Mouse (Mus musculus) heart, adult 8-10 months (tissue): ENCODE measurements at regions not wholly inside any gene's neighbourhood (a gene's known extent, or its start where the extent isn't known, plus 50 kb on each side); places are given as distances from the start of the nearest gene placed in this dataset.

Experiments used
- DNase-seq: peaks from one replicate; pipeline ENCODE4 v3.0.0; 2022; ENCODE audit warnings: low spot score

DNA sequence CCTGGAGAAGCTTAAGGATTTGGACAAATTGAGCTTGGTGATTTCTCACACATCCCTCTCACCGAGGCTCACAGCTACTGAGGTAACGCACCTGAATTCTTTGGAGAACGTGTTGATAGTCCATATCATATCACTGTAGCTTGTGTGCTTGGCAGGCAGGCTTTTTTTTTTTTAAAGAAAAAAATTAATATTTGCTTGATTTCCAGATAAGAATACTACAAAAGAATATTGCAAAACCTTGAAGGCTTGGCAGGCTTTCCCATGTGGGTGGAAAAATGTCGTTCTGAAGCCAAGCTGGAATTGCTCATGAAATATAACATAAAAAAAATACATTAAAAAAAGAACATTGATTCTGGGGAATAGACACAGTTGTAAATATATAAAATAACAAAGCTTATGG is 131.8 kb downstream of the Klf5 start:
- no peak for DNase-seq

DNA sequence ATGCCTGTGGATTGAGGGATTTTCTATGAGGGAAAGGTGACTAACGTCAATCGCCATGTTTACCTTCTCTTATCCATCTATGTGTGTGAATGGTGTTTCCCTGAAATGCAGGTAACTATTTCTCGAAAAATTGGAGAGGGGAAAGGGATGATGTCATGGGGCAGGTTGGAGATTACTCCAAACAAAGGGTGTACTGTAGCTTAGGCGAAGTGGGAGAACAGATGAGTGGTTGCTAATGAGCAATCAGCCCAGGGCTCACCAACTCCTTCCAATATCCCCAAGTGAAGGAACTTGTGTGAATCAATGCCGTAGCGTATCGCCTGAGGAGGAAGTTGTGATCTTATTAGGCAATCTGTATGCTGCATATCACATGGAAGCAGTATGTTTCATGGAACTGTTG is 133.2 kb downstream of the Klf5 start:
- no peak for DNase-seq

DNA sequence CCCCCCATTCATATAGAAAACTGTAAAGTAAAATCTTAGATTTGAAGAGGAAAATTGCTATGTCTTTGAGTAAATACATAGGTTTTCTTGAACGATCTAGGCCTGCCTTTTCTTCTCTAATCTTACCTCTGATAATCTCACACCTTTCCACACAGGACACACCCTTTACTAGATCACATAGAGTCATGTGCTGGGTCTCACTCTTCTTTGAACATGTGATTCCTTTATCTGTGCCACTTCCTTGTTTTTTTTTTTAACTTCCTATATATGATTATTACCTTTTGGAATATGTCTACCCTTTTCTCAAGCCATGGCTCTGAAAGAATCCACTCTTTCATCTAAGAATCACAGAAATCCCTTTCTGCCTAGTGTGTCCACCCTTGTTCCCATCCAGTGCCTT is 136.2 kb downstream of the Klf5 start:
- DNase-seq = no peak

- DNase-seq = no peak
Observed at GRCm38 (mm10) chr14:99435512-99435911, 137.0 kb downstream of the Klf5 start.

DNA sequence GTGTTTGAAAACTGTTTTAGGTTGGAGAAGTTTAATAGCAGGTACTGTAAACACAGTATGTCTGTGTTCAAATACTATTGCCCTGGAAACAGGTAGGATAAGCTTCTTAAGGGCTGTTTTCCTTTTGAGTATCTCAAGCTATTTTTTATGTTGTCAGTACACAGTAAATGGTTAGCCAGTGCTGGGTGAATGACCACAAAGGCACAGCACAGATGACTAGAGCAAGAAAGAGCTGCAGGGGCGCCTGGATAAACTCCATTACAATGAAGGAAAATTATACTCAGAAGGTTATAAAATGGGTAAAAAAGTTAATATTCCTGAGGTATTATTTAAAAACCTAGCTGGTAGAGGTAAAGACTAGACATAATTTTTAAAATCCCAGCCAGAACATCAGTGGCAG is 137.6 kb downstream of the Klf5 start:
- DNase-seq = no peak

- DNase-seq = no peak
Observed at GRCm38 (mm10) chr14:99449112-99449511, 150.6 kb downstream of the Klf5 start.

GRCm38 (mm10) chr14:99449870-99450269 is 151.4 kb downstream of the Klf5 start:
- DNase-seq = no peak

DNA sequence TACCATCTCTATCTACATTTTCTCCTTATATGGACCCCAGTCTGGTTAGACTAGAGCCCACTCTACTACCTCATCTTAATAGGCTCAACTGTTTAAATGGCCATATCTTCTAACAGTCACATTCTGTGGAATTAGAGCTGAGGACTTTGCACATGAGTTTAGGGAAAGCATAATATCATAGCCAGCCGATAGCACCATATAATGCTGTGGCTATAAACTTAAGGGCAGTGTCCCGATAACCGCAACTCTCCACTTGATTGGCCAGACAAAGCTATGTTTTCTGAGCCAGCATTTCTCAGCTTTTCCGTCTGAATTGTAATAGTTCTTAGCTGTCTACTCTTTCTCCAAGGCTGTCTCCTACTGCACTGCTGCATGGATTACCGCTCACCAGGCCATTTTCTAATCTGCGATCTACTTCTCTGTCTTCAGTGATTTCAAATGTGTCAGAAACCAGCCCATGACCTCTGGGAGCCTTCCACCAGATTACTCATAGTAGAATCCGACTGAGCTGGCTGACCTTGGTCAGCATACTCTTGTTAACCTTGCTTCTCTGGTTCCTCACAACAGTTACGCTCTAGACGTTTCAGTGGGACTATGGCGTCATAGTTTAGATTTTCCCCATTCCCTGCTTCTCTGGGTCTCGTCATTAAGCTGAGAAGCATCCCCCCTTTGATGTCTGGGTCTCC is 152.8 kb downstream of the Klf5 start:
- DNase-seq = no peak

GRCm38 (mm10) chr14:99453916-99454315 is 155.4 kb downstream of the Klf5 start:
- no peak for DNase-seq

- no peak for DNase-seq
Observed at GRCm38 (mm10) chr14:99456555-99456954, 158.1 kb downstream of the Klf5 start.

GRCm38 (mm10) chr14:99457573-99457972 is 159.1 kb downstream of the Klf5 start:
- DNase-seq = no peak

GRCm38 (mm10) chr14:99472111-99472510 is 173.6 kb downstream of the Klf5 start:
- DNase-seq = no peak

DNA sequence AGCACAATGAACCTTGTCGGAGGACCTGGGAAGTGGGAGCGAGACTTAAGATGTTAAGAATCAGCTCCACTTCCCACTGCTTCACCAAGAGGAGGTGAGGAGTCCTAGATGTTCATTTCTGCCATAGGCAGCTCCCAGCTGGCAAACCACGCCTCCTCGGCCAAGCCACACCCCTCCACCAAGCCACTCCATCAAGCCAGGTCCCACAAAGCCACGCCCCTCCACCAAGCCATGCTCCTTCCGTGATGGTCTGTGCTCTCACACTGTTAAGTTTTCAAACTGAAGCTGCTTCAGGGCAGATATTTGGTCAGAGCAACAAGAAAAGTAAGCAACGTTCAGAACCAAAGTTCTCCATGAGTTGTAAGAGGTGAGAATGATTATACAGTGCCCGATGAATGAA is 176.8 kb downstream of the Klf5 start:
- DNase-seq = no peak

DNA sequence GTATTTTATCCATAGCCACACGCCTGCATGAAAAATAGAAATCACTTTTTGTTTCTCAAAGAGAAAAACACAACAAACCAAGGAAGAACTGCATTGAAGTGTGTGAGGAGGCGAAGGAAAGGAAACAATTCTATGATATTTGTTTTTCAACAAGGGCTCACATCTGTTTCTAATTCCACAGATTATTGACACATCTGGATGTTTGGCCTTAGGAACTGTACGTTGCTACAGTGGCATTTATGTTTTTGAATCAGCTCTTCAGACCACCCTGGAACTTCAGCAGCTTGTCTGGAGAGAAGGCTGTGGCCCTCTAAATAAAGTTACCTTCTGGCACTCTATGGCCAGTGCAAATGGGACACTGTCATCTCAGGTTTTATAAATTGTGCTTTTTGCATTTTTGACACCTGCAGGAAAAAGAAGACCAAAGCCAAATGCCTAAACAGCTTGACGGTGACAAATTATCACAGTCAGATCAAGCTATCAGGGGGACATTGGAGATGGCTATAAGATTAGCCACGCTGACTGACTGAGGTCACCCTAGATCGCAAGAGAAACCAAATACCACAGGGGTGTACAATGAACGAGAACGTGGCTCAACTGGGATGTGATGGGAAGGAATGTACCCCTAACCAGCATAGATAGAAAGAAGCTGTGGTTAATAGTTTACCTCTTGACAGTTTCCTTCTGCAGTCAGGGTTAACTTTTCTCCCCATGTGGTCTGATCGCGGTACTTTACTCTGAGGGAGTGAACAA is 182.0 kb downstream of the Klf5 start:
- no peak for DNase-seq

DNA sequence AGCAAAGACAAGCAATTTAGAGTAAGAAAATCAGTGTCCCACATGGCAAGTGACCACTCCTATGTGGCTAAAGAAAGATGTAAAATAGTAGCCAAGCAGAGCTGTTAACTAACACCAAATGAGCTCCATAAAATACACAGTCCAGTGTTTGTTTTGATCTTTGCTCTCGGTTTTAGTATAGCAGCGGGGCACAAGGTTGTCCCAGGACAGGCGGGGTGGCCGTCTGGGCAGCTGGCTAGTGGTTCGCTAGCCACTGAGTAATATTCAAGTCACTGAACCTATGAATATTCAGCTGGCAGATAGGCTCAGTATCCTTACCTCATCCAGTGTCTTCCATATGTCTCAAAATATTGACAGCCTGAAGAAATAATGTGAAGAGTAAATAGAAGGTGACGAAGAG is 189.5 kb downstream of the Klf5 start:
- DNase-seq = no peak

DNA sequence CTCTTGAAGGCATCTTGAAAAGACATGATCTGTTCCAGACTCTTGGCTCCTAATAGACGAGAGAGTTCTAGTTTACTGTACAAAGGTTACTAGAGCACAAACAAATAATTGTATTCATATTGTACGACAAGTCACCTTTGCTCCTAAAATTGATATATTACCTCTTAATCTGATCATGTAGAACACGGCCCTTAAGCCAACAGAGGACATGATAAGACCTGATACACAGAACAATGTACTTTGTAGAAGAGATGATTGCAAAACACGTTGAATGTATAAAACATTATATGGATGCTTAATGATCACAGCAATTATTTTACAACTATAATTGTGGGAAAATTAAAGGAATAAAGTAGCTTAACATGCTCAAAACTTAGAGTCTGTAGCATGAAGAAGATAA is 194.7 kb downstream of the Klf5 start:
- DNase-seq = no peak

GRCm38 (mm10) chr14:99493659-99494058 is 195.2 kb downstream of the Klf5 start:
- DNase-seq = no peak

GRCm38 (mm10) chr14:99499502-99500266 is 201.2 kb downstream of the Klf5 start:
- no peak for DNase-seq

GRCm38 (mm10) chr14:99504909-99505308 is 206.4 kb downstream of the Klf5 start:
- no peak for DNase-seq

- no peak for DNase-seq
Observed at GRCm38 (mm10) chr14:99509696-99510536, 211.4 kb downstream of the Klf5 start.

DNA sequence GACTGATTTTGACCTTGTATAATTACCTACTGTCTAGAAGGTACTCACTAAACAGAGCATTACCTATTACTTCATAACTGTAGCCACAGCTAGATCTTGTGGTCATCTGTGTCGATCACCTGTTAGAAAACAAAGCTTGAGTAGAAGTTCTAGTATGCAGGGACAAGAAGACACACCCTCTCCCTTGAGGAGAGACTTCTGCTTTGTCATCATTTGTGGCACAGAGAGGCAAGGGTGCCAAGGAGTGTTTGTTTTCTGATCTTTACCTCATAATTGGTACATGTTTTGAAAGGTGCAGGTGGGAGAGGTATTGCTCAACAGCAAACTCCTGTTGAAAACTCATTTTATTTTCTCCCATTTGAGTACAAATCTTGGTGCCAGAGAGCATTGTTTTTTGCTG is 217.0 kb downstream of the Klf5 start:
- no peak for DNase-seq

- DNase-seq = no peak
Observed at GRCm38 (mm10) chr14:99516703-99517102, 218.2 kb downstream of the Klf5 start.
